Mouse (Mus musculus): ENCODE results near the gene Gfra1. TPM values are rescaled to one million over a fixed set of nuclear protein-coding genes. Genes with fewer than 3 reads are reported as not detected.

The Gfra1 gene
- polyA plus RNA-seq, 1 experiment from 2014 or later = 9.5 TPM

GRCm38 (mm10) chr19:58388851-58389447 is 66.8 kb downstream of the Gfra1 start:
- H3K4me3 ChIP-seq = no peak overlapping the region
- ATAC-seq (ENCODE audit: borderline replicate concordance, extremely low read depth, low FRiP score, low TSS enrichment) = no peak

GRCm38 (mm10) chr19:58383273-58383672 is 72.4 kb downstream of the Gfra1 start:
- H3K36me3 ChIP-seq = no peaks in the 10 kb centered on the region
- 43% methylated on average over 3 of the region's 3 CpGs for WGBS
- 0 out of 2 replicates have a peak, but pooled peaks cover 5% of the 10 kb centered on the region for H3K4me1 ChIP-seq
- H3K9ac ChIP-seq = no peak overlapping the region
- H3K27me3 ChIP-seq = no peaks in the 10 kb centered on the region
- ATAC-seq (ENCODE audit: borderline replicate concordance, extremely low read depth, low FRiP score, low TSS enrichment) = no peak
- peak overlapping the region; percentile 50; the same call in 1 of the 2 replicates for H3K27ac ChIP-seq
- H3K9me3 ChIP-seq = no peaks in the 10 kb centered on the region
- no peak overlapping the region for H3K4me3 ChIP-seq
- H3K4me2 ChIP-seq = no peak overlapping the region

More at GRCm38 (mm10) chr19:58388851-58389447, 66.8 kb downstream of the Gfra1 start:
- Histone ChIP-seq H3K36me3 (no peaks in the 10 kb centered on the region), H3K9ac (no peak overlapping the region), H3K4me1 (no peaks in the 10 kb centered on the region), H3K9me3 (no peaks in the 10 kb centered on the region), H3K4me2 (no peak overlapping the region), H3K27ac (no peak overlapping the region), H3K27me3 (no peaks in the 10 kb centered on the region)
- 84% methylated on average over 18 of the region's 18 CpGs for WGBS

GRCm38 (mm10) chr19:58382535-58382934 is 73.2 kb downstream of the Gfra1 start:
- Histone ChIP-seq H3K27ac (peak overlapping the region; percentile 60; the same call in 1 of the 2 replicates), H3K27me3 (no peaks in the 10 kb centered on the region), H3K4me2 (no peak overlapping the region), H3K9ac (no peak overlapping the region), H3K4me3 (no peak overlapping the region), H3K4me1 (peaks cover 11% of the 10 kb centered on the region; the same call in 1 of the 2 replicates), H3K36me3 (no peaks in the 10 kb centered on the region), H3K9me3 (no peaks in the 10 kb centered on the region)
- no peak for ATAC-seq (ENCODE audit: borderline replicate concordance, extremely low read depth, low FRiP score, low TSS enrichment)
- WGBS = 69% methylated on average over 7 of the region's 7 CpGs

- H3K9me3 ChIP-seq = no peaks in the 10 kb centered on the region
- no peak overlapping the region for H3K9ac ChIP-seq
- no peak for ATAC-seq (ENCODE audit: borderline replicate concordance, extremely low read depth, low FRiP score, low TSS enrichment)
- WGBS = 28% methylated on average over 8 of the region's 8 CpGs
- H3K36me3 ChIP-seq = no peaks in the 10 kb centered on the region
- H3K27ac ChIP-seq = no peak overlapping the region
- no peak overlapping the region for H3K4me3 ChIP-seq
- H3K4me1 ChIP-seq = peaks cover 8% of the 10 kb centered on the region; the same call in 1 of the 2 replicates
- H3K4me2 ChIP-seq = no peak overlapping the region
- no peaks in the 10 kb centered on the region for H3K27me3 ChIP-seq
These were observed 77.7 kb downstream of the Gfra1 start for GRCm38 (mm10) chr19:58377969-58378368.

- WGBS = 39% methylated on average over 8 of the region's 8 CpGs
- no peaks in the 10 kb centered on the region for H3K27me3 ChIP-seq
- ATAC-seq (ENCODE audit: borderline replicate concordance, extremely low read depth, low FRiP score, low TSS enrichment) = no peak
These were observed 79.0 kb downstream of the Gfra1 start for GRCm38 (mm10) chr19:58376675-58377102.

GRCm38 (mm10) chr19:58374648-58375047 is 81.1 kb downstream of the Gfra1 start:
- no peak for ATAC-seq (ENCODE audit: borderline replicate concordance, extremely low read depth, low FRiP score, low TSS enrichment)
- Histone ChIP-seq H3K9me3 (no peaks in the 10 kb centered on the region), H3K4me3 (no peak overlapping the region), H3K27me3 (no peaks in the 10 kb centered on the region), H3K4me2 (no peak overlapping the region), H3K9ac (no peak overlapping the region), H3K27ac (no peak overlapping the region), H3K36me3 (no peaks in the 10 kb centered on the region), H3K4me1 (peaks cover 6% of the 10 kb centered on the region; the same call in 1 of the 2 replicates)
- WGBS = 97% methylated on average over 5 of the region's 5 CpGs

More at GRCm38 (mm10) chr19:58376675-58377102, 79.0 kb downstream of the Gfra1 start:
- Histone ChIP-seq H3K36me3 (no peaks in the 10 kb centered on the region), H3K9me3 (no peaks in the 10 kb centered on the region), H3K4me3 (no peak overlapping the region), H3K4me2 (no peak overlapping the region), H3K9ac (no peak overlapping the region), H3K27ac (no peak overlapping the region), H3K4me1 (peaks cover 6% of the 10 kb centered on the region; the same call in 1 of the 2 replicates)

- H3K9me3 ChIP-seq = no peaks in the 10 kb centered on the region
- no peak overlapping the region for H3K4me2 ChIP-seq
- no peaks in the 10 kb centered on the region for H3K36me3 ChIP-seq
- H3K27me3 ChIP-seq = no peaks in the 10 kb centered on the region
- no peak for ATAC-seq (ENCODE audit: borderline replicate concordance, extremely low read depth, low FRiP score, low TSS enrichment)
- WGBS = 88% methylated on average over 4 of the region's 4 CpGs
- H3K27ac ChIP-seq = no peak overlapping the region
- peaks cover 6% of the 10 kb centered on the region; the same call in 1 of the 2 replicates for H3K4me1 ChIP-seq
- H3K4me3 ChIP-seq = no peak overlapping the region
- H3K9ac ChIP-seq = no peak overlapping the region
These were observed 81.6 kb downstream of the Gfra1 start for GRCm38 (mm10) chr19:58374155-58374554.

GRCm38 (mm10) chr19:58368513-58368912 is 87.2 kb downstream of the Gfra1 start:
- H3K27ac ChIP-seq = no peak overlapping the region
- ATAC-seq (ENCODE audit: borderline replicate concordance, extremely low read depth, low FRiP score, low TSS enrichment) = no peak
- H3K9ac ChIP-seq = no peak overlapping the region
- no peaks in the 10 kb centered on the region for H3K9me3 ChIP-seq
- no peak overlapping the region for H3K4me3 ChIP-seq
- H3K4me1 ChIP-seq = no peaks in the 10 kb centered on the region
- no peaks in the 10 kb centered on the region for H3K27me3 ChIP-seq
- no peaks in the 10 kb centered on the region for H3K36me3 ChIP-seq
- 25% methylated on average over 2 of the region's 2 CpGs for WGBS
- H3K4me2 ChIP-seq = no peak overlapping the region

GRCm38 (mm10) chr19:58364688-58365087 is 91.0 kb downstream of the Gfra1 start:
- Histone ChIP-seq H3K9me3 (no peaks in the 10 kb centered on the region), H3K9ac (no peak overlapping the region), H3K4me3 (no peak overlapping the region), H3K36me3 (no peaks in the 10 kb centered on the region), H3K27me3 (no peaks in the 10 kb centered on the region), H3K4me1 (no peaks in the 10 kb centered on the region), H3K4me2 (no peak overlapping the region), H3K27ac (no peak overlapping the region)
- no peak for ATAC-seq (ENCODE audit: borderline replicate concordance, extremely low read depth, low FRiP score, low TSS enrichment)
- 69% methylated on average over 9 of the region's 9 CpGs for WGBS

GRCm38 (mm10) chr19:58360982-58361381 is 94.7 kb downstream of the Gfra1 start:
- no peak overlapping the region for H3K27ac ChIP-seq
- no peaks in the 10 kb centered on the region for H3K27me3 ChIP-seq
- 32% methylated on average over 1 of the region's 1 CpGs for WGBS

GRCm38 (mm10) chr19:58358063-58358462 is 97.6 kb downstream of the Gfra1 start:
- Histone ChIP-seq H3K36me3 (no peaks in the 10 kb centered on the region), H3K9me3 (no peaks in the 10 kb centered on the region), H3K9ac (no peak overlapping the region), H3K4me3 (no peak overlapping the region), H3K27me3 (no peaks in the 10 kb centered on the region), H3K4me1 (no peaks in the 10 kb centered on the region), H3K4me2 (no peak overlapping the region), H3K27ac (no peak overlapping the region)
- ATAC-seq (ENCODE audit: borderline replicate concordance, extremely low read depth, low FRiP score, low TSS enrichment) = no peak
- 87% methylated on average over 13 of the region's 13 CpGs for WGBS

More at GRCm38 (mm10) chr19:58360982-58361381, 94.7 kb downstream of the Gfra1 start:
- Histone ChIP-seq H3K36me3 (no peaks in the 10 kb centered on the region), H3K4me2 (no peak overlapping the region), H3K9me3 (no peaks in the 10 kb centered on the region), H3K9ac (no peak overlapping the region), H3K4me3 (no peak overlapping the region), H3K4me1 (no peaks in the 10 kb centered on the region)
- no peak for ATAC-seq (ENCODE audit: borderline replicate concordance, extremely low read depth, low FRiP score, low TSS enrichment)

- ATAC-seq (ENCODE audit: borderline replicate concordance, extremely low read depth, low FRiP score, low TSS enrichment) = no peak
- WGBS = 34% methylated on average over 2 of the region's 2 CpGs
These were observed 101.8 kb downstream of the Gfra1 start for GRCm38 (mm10) chr19:58353953-58354352.

More at GRCm38 (mm10) chr19:58353953-58354352, 101.8 kb downstream of the Gfra1 start:
- Histone ChIP-seq H3K4me3 (no peak overlapping the region), H3K4me2 (no peak overlapping the region), H3K27ac (no peak overlapping the region), H3K4me1 (no peaks in the 10 kb centered on the region), H3K9ac (no peak overlapping the region), H3K9me3 (no peaks in the 10 kb centered on the region), H3K36me3 (no peaks in the 10 kb centered on the region), H3K27me3 (no peaks in the 10 kb centered on the region)

Measured in lung, embryonic 15.5 days (tissue).